Mouse (Mus musculus): Measurements from ENCODE around the gene Chd5.

- TF ChIP-seq CTCF (IDR thresholded peaks at IDR 0.05; ENCODE audit: insufficient read depth, low read length) (no peak), POLR2A (IDR thresholded peaks at IDR 0.05; ENCODE audit: borderline replicate concordance, extremely low read depth, low read depth, low read length) (no peak)
These were observed 24.5 kb upstream of the Chd5 start for GRCm38 (mm10) chr4:152313934-152314333.

All from lung, adult 2 months (tissue).